Mouse (Mus musculus) cerebellum, adult 2 months (tissue): Measurements from ENCODE around the gene Krr1. TPM values are rescaled to one million over a fixed set of nuclear protein-coding genes. Genes with fewer than 3 reads are reported as not detected.

Experiments
- DNase-seq, 2 experiments: peaks; one replicate each; pipeline ENCODE4 v3.0.0; 2021
- H3K27ac ChIP-seq: fragments of 200-500 bp; 2 replicates; pipeline ENCODE4 v1.5.1; 2012; ENCODE audit warnings: low read length, control low read depth, inconsistent platforms; ENCODE audit not compliant: insufficient read depth
- H3K27me3 ChIP-seq: fragments of 200-500 bp; 2 replicates; pipeline ENCODE4 v1.6.1; 2012; ENCODE audit warnings: inconsistent platforms, mild to moderate bottlenecking, low read length, moderate library complexity; ENCODE audit not compliant: control insufficient read depth, insufficient read depth
- H3K4me1 ChIP-seq: fragments of 200-500 bp; 2 replicates; pipeline ENCODE4 v1.6.1; 2011; ENCODE audit warnings: low read length; ENCODE audit not compliant: control insufficient read depth, insufficient read depth
- H3K4me3 ChIP-seq: fragments of 200-500 bp; replicated peaks from 2 replicates; pipeline ENCODE3; 2011; ENCODE audit warnings: mild to moderate bottlenecking, low read depth, low read length, control low read depth; ENCODE audit not compliant: insufficient read depth
- CTCF ChIP-seq: fragments of 200-500 bp; IDR thresholded peaks from 2 replicates; pipeline ENCODE4 v1.5.1; 2011; ENCODE audit warnings: low read depth, mild to moderate bottlenecking, control low read depth, low read length, moderate library complexity, borderline replicate concordance; ENCODE audit not compliant: insufficient read depth
- POLR2A ChIP-seq: fragments of 200-500 bp; IDR thresholded peaks from 2 replicates; pipeline ENCODE4 v1.6.1; 2011; ENCODE audit warnings: low read length, control low read depth, borderline replicate concordance; ENCODE audit not compliant: insufficient read depth
- WGBS: fragments of 180-500 bp; shearing (Covaris S2); methylation state at CpG from one replicate; pipeline ENCODE4 v1.1.7; 2018; 5-methylcytosine and 5-hydroxymethylcytosine counted together
- polyA plus RNA-seq: library from polyadenylated mRNA; depleted of rRNA; stranded (reverse); fragments of >200 nt; gene quantifications from 2 replicates; pipeline ENCODE4 v1.2.3, GENCODE M21; 2012

Krr1 gene
- polyA plus RNA-seq, 1 experiment: 30.3 TPM

- Histone ChIP-seq H3K4me3 (no peak overlapping the region), H3K27ac (no peak overlapping the region), H3K4me1 (no peaks in the 10 kb centered on the region), H3K27me3 (no peaks in the 10 kb centered on the region)
- TF ChIP-seq POLR2A: no peak
- TF ChIP-seq CTCF: no peak
- 89% methylated on average over 11 of the region's 11 CpGs for WGBS
- no peak for DNase-seq
Measured at GRCm38 (mm10) chr10:111995803-111996548, 23.5 kb downstream of the Krr1 start.

- no peak overlapping the region for H3K27ac ChIP-seq
- no peak for DNase-seq
- no peaks in the 10 kb centered on the region for H3K4me1 ChIP-seq
- WGBS: 91% methylated on average over 7 of the region's 7 CpGs
- no peak overlapping the region for H3K4me3 ChIP-seq
- TF ChIP-seq CTCF (no peak), POLR2A (no peak)
- no peaks in the 10 kb centered on the region for H3K27me3 ChIP-seq
Measured at GRCm38 (mm10) chr10:111996549-111996904, 24.1 kb downstream of the Krr1 start.

- no peak overlapping the region for H3K4me3 ChIP-seq
- TF ChIP-seq POLR2A: no peak
- no peak for TF ChIP-seq CTCF
- 83% methylated on average over 8 of the region's 8 CpGs for WGBS
Measured at GRCm38 (mm10) chr10:111996911-111997347, 24.5 kb downstream of the Krr1 start.

GRCm38 (mm10) chr10:111997671-111998070 lies 25.2 kb downstream of the Krr1 start:
- Histone ChIP-seq H3K4me1 (no peaks in the 10 kb centered on the region), H3K4me3 (no peak overlapping the region), H3K27ac (no peak overlapping the region), H3K27me3 (no peaks in the 10 kb centered on the region)
- DNase-seq: no peak
- TF ChIP-seq CTCF: no peak
- TF ChIP-seq POLR2A: no peak

More at GRCm38 (mm10) chr10:111996911-111997347, 24.5 kb downstream of the Krr1 start:
- H3K27me3 ChIP-seq: no peaks in the 10 kb centered on the region
- no peak overlapping the region for H3K27ac ChIP-seq
- DNase-seq: no peak
- H3K4me1 ChIP-seq: no peaks in the 10 kb centered on the region

DNA sequence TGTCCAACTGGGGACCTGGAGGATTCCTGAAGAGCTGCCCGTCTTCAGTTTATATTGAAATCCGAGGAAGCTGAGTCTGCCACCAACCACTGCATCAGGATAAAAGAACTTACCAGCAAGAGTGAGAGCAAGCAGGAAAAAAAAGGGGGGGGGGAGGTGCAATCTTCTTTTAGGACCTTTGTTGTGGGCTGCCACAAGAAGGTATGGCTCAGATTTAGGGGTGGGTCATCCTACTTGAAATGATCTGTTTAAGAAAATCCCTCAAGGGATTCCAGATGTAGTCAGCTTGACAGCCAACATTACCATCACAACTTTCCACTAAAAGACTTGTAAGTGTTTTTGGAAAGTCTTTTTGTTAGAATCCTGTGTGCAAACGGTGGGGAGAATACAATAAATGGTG lies 27.3 kb downstream of the Krr1 start:
- 58% methylated on average over 3 of the region's 3 CpGs for WGBS
- Histone ChIP-seq H3K27ac (no peak overlapping the region), H3K4me3 (no peak overlapping the region), H3K4me1 (no peaks in the 10 kb centered on the region), H3K27me3 (no peaks in the 10 kb centered on the region)
- no peak for TF ChIP-seq CTCF
- TF ChIP-seq POLR2A: no peak
- DNase-seq: no peak

DNA sequence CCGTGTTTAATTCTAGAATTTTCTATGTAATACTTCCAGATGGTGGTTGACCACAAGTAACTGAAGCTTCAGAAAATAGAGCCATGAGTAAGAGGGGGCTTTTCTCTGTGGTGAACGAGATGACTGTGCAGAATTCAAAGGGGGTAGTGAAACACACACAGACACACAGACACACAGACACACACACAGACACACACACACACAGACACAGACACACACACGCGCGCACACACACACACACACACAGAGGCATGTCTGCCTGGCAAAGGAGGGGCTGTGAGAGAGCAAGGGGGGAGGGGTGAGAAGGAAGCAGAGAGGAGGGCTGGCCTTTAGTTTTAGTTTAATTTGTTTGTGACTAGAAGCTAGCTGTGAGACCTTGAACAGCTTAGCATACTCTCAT lies 28.1 kb downstream of the Krr1 start:
- Histone ChIP-seq H3K4me1 (no peaks in the 10 kb centered on the region), H3K27ac (no peak overlapping the region), H3K27me3 (no peaks in the 10 kb centered on the region), H3K4me3 (no peak overlapping the region)
- no peak for DNase-seq
- 86% methylated on average over 5 of the region's 5 CpGs for WGBS
- TF ChIP-seq CTCF (no peak), POLR2A (no peak)

DNA sequence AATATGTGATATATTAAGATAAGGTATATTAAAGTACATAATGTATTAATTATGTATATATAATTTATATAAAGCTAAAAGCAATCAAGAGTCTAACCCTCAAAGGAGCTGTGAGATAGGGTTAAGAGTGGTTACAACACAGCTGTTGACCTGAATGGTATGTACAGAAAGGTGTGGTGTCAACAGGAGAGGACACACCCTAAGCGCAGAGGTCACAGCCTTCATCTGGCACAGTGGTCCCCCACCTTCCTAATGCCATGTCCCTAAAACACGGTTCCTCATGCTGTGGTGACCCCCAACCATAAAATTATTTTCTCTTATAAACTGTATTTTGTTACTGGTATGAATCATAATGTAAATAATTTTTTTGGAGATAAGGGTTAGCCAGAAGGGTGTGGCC lies 28.9 kb downstream of the Krr1 start:
- whole genome bisulfite sequencing: 92% methylated on average over 2 of the region's 2 CpGs
- H3K27ac ChIP-seq: no peak overlapping the region
- H3K4me1 ChIP-seq: no peaks in the 10 kb centered on the region
- TF ChIP-seq POLR2A (no peak), CTCF (no peak)
- DNase-seq: no peak
- H3K4me3 ChIP-seq: no peak overlapping the region
- H3K27me3 ChIP-seq: no peaks in the 10 kb centered on the region

GRCm38 (mm10) chr10:112001756-112002520 lies 29.5 kb downstream of the Krr1 start:
- Histone ChIP-seq H3K4me1 (no peaks in the 10 kb centered on the region), H3K4me3 (no peak overlapping the region), H3K27me3 (no peaks in the 10 kb centered on the region), H3K27ac (no peak overlapping the region)
- WGBS: 87% methylated on average over 9 of the region's 9 CpGs
- no peak for DNase-seq
- TF ChIP-seq POLR2A (no peak), CTCF (no peak)
